Mouse (Mus musculus): ENCODE measurements around the gene Pigs.
A peak's percentile ranks its signal among the peaks of the same experiment; 100 is the strongest.

The Pigs gene

GRCm38 (mm10) chr11:78367456-78368225 lies 39.4 kb downstream of the Pigs start:
- no peak for DNase-seq

- peak; percentile 36 to 46 for DNase-seq
These were observed 42.2 kb downstream of the Pigs start for GRCm38 (mm10) chr11:78370389-78370788.

GRCm38 (mm10) chr11:78371711-78372110 lies 43.5 kb downstream of the Pigs start:
- no peak for DNase-seq

GRCm38 (mm10) chr11:78372166-78372565 lies 44.0 kb downstream of the Pigs start:
- no peak for DNase-seq

- DNase-seq, result peak; percentile 65 to 71
These were observed 44.4 kb downstream of the Pigs start for GRCm38 (mm10) chr11:78372610-78373009.

GRCm38 (mm10) chr11:78374147-78374546 lies 45.9 kb downstream of the Pigs start:
- DNase-seq, result peak; percentile 44 to 69

GRCm38 (mm10) chr11:78377549-78378159 lies 49.4 kb downstream of the Pigs start:
- peak; percentile 48 to 69 for DNase-seq

GRCm38 (mm10) chr11:78380351-78380750 lies 52.1 kb downstream of the Pigs start:
- no peak for DNase-seq

GRCm38 (mm10) chr11:78380996-78381395 lies 52.8 kb downstream of the Pigs start:
- no peak for DNase-seq

- no peak for DNase-seq
These were observed 54.1 kb downstream of the Pigs start for GRCm38 (mm10) chr11:78382286-78382685.

- no peak for DNase-seq
These were observed 54.5 kb downstream of the Pigs start for GRCm38 (mm10) chr11:78382701-78383100.

GRCm38 (mm10) chr11:78385776-78386175 lies 57.6 kb downstream of the Pigs start:
- no peak for DNase-seq

GRCm38 (mm10) chr11:78386508-78387043 lies 58.4 kb downstream of the Pigs start, which contains the start of gene Foxn1:
Gene Foxn1, minus strand, starts transcription at chr11:78386558.
- no peak for DNase-seq
